ENCODE assay signal across 26 mouse cellular contexts in genomic region chr17:15269905-15270304, GRCm38 (mm10).
DNase-seq lines count a peak whose midpoint lies in the region; ATAC-seq and TF ChIP-seq lines count a peak whose summit lies in the region.
"Had no signal": no experiment of that assay in that cellular context is flagged by ENCODE, and none has a peak within 500 bp of the region (broad histone marks: within the 10 kb centered on the region; RNA-seq: fewer than 3 reads in every experiment).

No protein-coding gene starts in this region.

- no peak overlapping the region for H3K4me2 ChIP-seq in embryonic facial prominence, embryonic 13.5 days
- no peak overlapping the region for H3K4me2 ChIP-seq in intestine, embryonic 14.5 days (ENCODE audit: low read length)
- H3K4me2 ChIP-seq in intestine, postnatal 0 days (replicated peaks; ENCODE audit: low read depth) = no peak overlapping the region
- H3K4me2 ChIP-seq: embryonic facial prominence, embryonic 15.5 days; forebrain, embryonic 12.5 days; heart, embryonic 12.5 days; heart, embryonic 15.5 days; hindbrain, embryonic 13.5 days had no signal

- no peaks in the 10 kb centered on the region for H3K9me3 ChIP-seq in embryonic facial prominence, embryonic 13.5 days
- no peaks in the 10 kb centered on the region for H3K9me3 ChIP-seq in embryonic facial prominence, embryonic 10.5 days
- H3K9me3 ChIP-seq in intestine, embryonic 14.5 days (ENCODE audit: control insufficient read depth, low read length) = no peaks in the 10 kb centered on the region
- no peaks in the 10 kb centered on the region for H3K9me3 ChIP-seq in intestine, postnatal 0 days (ENCODE audit: control insufficient read depth)
- H3K9me3 ChIP-seq: embryonic facial prominence, embryonic 15.5 days; forebrain, embryonic 12.5 days; heart, embryonic 12.5 days; heart, embryonic 15.5 days; hindbrain, embryonic 10.5 days; hindbrain, embryonic 13.5 days had no signal

- no peak for ATAC-seq in embryonic facial prominence, embryonic 13.5 days (ENCODE audit: insufficient number of reproducible peaks, insufficient read depth, low FRiP score, low TSS enrichment, low read depth)
- no peak for ATAC-seq in intestine, embryonic 14.5 days (replicated peaks; ENCODE audit: low FRiP score, low TSS enrichment, low read depth)
- no peak for ATAC-seq in intestine, postnatal 0 days
- ATAC-seq: forebrain, embryonic 16.5 days; hindbrain, embryonic 16.5 days had no signal

- H3K9ac ChIP-seq in embryonic facial prominence, embryonic 13.5 days = 0 out of 2 replicates have a peak overlapping the region, but pooled peaks have one; percentile 12
- H3K9ac ChIP-seq in intestine, embryonic 14.5 days (ENCODE audit: low read length) = no peak overlapping the region
- no peak overlapping the region for H3K9ac ChIP-seq in intestine, postnatal 0 days (ENCODE audit: low read depth, low read length)
- H3K9ac ChIP-seq: embryonic facial prominence, embryonic 15.5 days; forebrain, embryonic 12.5 days; heart, embryonic 12.5 days; heart, embryonic 15.5 days; hindbrain, embryonic 13.5 days had no signal

- TF ChIP-seq CTCF in intestine, postnatal 0 days (IDR thresholded peaks at IDR 0.05; ENCODE audit: low read depth) = no peak

- 70% methylated on average over 6 of the region's 6 CpGs for WGBS in embryonic facial prominence, embryonic 13.5 days
- WGBS in embryonic facial prominence, embryonic 10.5 days = 69% methylated on average over 6 of the region's 6 CpGs
- WGBS in intestine, embryonic 14.5 days = 70% methylated on average over 6 of the region's 6 CpGs
- WGBS in intestine, postnatal 0 days = 72% methylated on average over 6 of the region's 6 CpGs

- no peak for DNase-seq in embryonic facial prominence, embryonic 10.5 days (ENCODE audit: low spot score)
- peak; percentile 46 for DNase-seq in intestine, embryonic 14.5 days (ENCODE audit: low spot score)
- DNase-seq in A20 (ENCODE audit: low read depth, low spot score) = peak; percentile 49
- DNase-seq in urinary bladder, adult 18-20 months (ENCODE audit: low spot score in 2 of 2) = no peak
- DNase-seq: adrenal gland, adult 8-10 months; adrenal gland, postnatal 25 days; B cell, adult 2 months; cerebellum, adult 11-12 months; cerebellum, adult 8-10 months; cerebellum, postnatal 10 days; cerebellum, postnatal 36 days; embryo, embryonic 11 days; gastrocnemius, postnatal 10 days; gastrocnemius, postnatal 36 days; heart, postnatal 10 days; heart, postnatal 36 days had no signal

- H3K4me3 ChIP-seq in embryonic facial prominence, embryonic 13.5 days = no peak overlapping the region
- no peak overlapping the region for H3K4me3 ChIP-seq in embryonic facial prominence, embryonic 10.5 days
- H3K4me3 ChIP-seq in intestine, embryonic 14.5 days (ENCODE audit: low read depth, low read length) = no peak overlapping the region
- no peak overlapping the region for H3K4me3 ChIP-seq in intestine, postnatal 0 days (ENCODE audit: low read depth, low read length)
- H3K4me3 ChIP-seq: embryonic facial prominence, embryonic 15.5 days; forebrain, embryonic 12.5 days; heart, embryonic 12.5 days; heart, embryonic 15.5 days; hindbrain, embryonic 10.5 days; hindbrain, embryonic 13.5 days had no signal

- H3K4me1 ChIP-seq in embryonic facial prominence, embryonic 13.5 days = peaks cover 8% of the 10 kb centered on the region
- peaks cover 17% of the 10 kb centered on the region for H3K4me1 ChIP-seq in embryonic facial prominence, embryonic 10.5 days
- 0 out of 2 replicates have a peak, but pooled peaks cover 9% of the 10 kb centered on the region for H3K4me1 ChIP-seq in intestine, embryonic 14.5 days (replicated peaks; ENCODE audit: control insufficient read depth, insufficient read depth, low read length)
- no peaks in the 10 kb centered on the region; the same call in 1 of the 2 replicates for H3K4me1 ChIP-seq in intestine, postnatal 0 days (replicated peaks; ENCODE audit: control insufficient read depth, insufficient read depth, low read length)
- H3K4me1 ChIP-seq: embryonic facial prominence, embryonic 15.5 days; hindbrain, embryonic 13.5 days had no signal

- no peaks in the 10 kb centered on the region for H3K36me3 ChIP-seq in embryonic facial prominence, embryonic 13.5 days
- no peaks in the 10 kb centered on the region for H3K36me3 ChIP-seq in embryonic facial prominence, embryonic 10.5 days (replicated peaks)
- no peaks in the 10 kb centered on the region for H3K36me3 ChIP-seq in intestine, embryonic 14.5 days (ENCODE audit: control insufficient read depth, insufficient read depth, low read length)
- no peaks in the 10 kb centered on the region for H3K36me3 ChIP-seq in intestine, postnatal 0 days (ENCODE audit: control insufficient read depth, insufficient read depth)
- H3K36me3 ChIP-seq: embryonic facial prominence, embryonic 15.5 days; forebrain, embryonic 12.5 days; heart, embryonic 12.5 days; heart, embryonic 15.5 days; hindbrain, embryonic 10.5 days; hindbrain, embryonic 13.5 days had no signal

- H3K27me3 ChIP-seq in embryonic facial prominence, embryonic 13.5 days = no peaks in the 10 kb centered on the region
- no peaks in the 10 kb centered on the region for H3K27me3 ChIP-seq in embryonic facial prominence, embryonic 10.5 days (replicated peaks; ENCODE audit: low read depth, poor library complexity, severe bottlenecking)
- no peaks in the 10 kb centered on the region for H3K27me3 ChIP-seq in intestine, embryonic 14.5 days (replicated peaks; ENCODE audit: control insufficient read depth, insufficient read depth, low read length)
- no peaks in the 10 kb centered on the region for H3K27me3 ChIP-seq in intestine, postnatal 0 days (replicated peaks; ENCODE audit: control insufficient read depth, insufficient read depth, low read length)
- H3K27me3 ChIP-seq: embryonic facial prominence, embryonic 15.5 days; forebrain, embryonic 12.5 days; heart, embryonic 12.5 days; heart, embryonic 15.5 days; hindbrain, embryonic 13.5 days had no signal

- no peak overlapping the region for H3K27ac ChIP-seq in embryonic facial prominence, embryonic 13.5 days
- H3K27ac ChIP-seq in embryonic facial prominence, embryonic 10.5 days (replicated peaks) = no peak overlapping the region
- no peak overlapping the region for H3K27ac ChIP-seq in intestine, embryonic 14.5 days (ENCODE audit: low read depth)
- no peak overlapping the region for H3K27ac ChIP-seq in intestine, postnatal 0 days (ENCODE audit: low read depth, low read length)
- H3K27ac ChIP-seq: embryonic facial prominence, embryonic 15.5 days; forebrain, embryonic 12.5 days; heart, embryonic 15.5 days; hindbrain, embryonic 10.5 days; hindbrain, embryonic 13.5 days had no signal

Comparison
In these comparisons a context has a peak if more than half of its experiments do, and no peak if none do; other contexts are left out.
1. DNase-seq: peak in intestine, embryonic 14.5 days (single experiment) and A20 (single experiment); none in embryonic facial prominence, embryonic 10.5 days (single experiment) and urinary bladder, adult 18-20 months (0 of 2).